Mouse (Mus musculus) stomach, embryonic 16.5 days (tissue): ENCODE measurements around the gene Ccdc180. TPM values are rescaled to one million over a fixed set of nuclear protein-coding genes. Genes with fewer than 3 reads are reported as not detected.

Source experiments
- ATAC-seq: fragments of 200-750 bp; cut with Nextera tagmentation; 2 replicates; pipeline ENCODE4 v1.8.0; 2017; ENCODE audit warnings: moderate number of reproducible peaks, moderate TSS enrichment; ENCODE audit not compliant: insufficient read depth, low FRiP score
- H3K27ac ChIP-seq: fragments of 300-500 bp; sonication (generic); 2 replicates; pipeline ENCODE4 v1.5.1; 2014; ENCODE audit warnings: low read length
- H3K27me3 ChIP-seq: fragments of 300-500 bp; sonication (generic); 2 replicates; pipeline ENCODE4 v1.6.1; 2014; ENCODE audit warnings: low read length, control low read depth, mixed read lengths; ENCODE audit not compliant: control insufficient read depth, insufficient read depth
- H3K36me3 ChIP-seq: fragments of 300-500 bp; sonication (generic); 2 replicates; pipeline ENCODE4 v1.6.1; 2014; ENCODE audit warnings: low read length; ENCODE audit not compliant: control insufficient read depth, insufficient read depth
- H3K4me1 ChIP-seq: fragments of 300-500 bp; sonication (generic); 2 replicates; pipeline ENCODE4 v1.6.1; 2014; ENCODE audit warnings: low read length, control low read depth, mixed read lengths; ENCODE audit not compliant: control insufficient read depth, insufficient read depth
- H3K4me2 ChIP-seq: fragments of 300-500 bp; sonication (generic); 2 replicates; pipeline ENCODE4 v1.6.1; 2014; ENCODE audit warnings: low read depth, low read length, mixed read lengths
- H3K4me3 ChIP-seq: fragments of 300-500 bp; sonication (generic); replicated peaks from 2 replicates; pipeline ENCODE4 v1.5.1; 2014; ENCODE audit warnings: mild to moderate bottlenecking, low read length
- H3K9ac ChIP-seq: fragments of 300-500 bp; sonication (generic); 2 replicates; pipeline ENCODE4 v1.6.1; 2014; ENCODE audit warnings: low read length
- H3K9me3 ChIP-seq: fragments of 300-500 bp; sonication (generic); replicated peaks from 2 replicates; pipeline ENCODE4 v1.6.1; 2016; ENCODE audit warnings: low read length, control low read depth; ENCODE audit not compliant: control insufficient read depth
- WGBS: fragments of 180-500 bp; shearing (Covaris S2); extraction: QIAGEN DNeasy Blood & Tissue Kit; methylation state at CpG from one replicate; pipeline ENCODE4 v1.1.7; 2014; 5-methylcytosine and 5-hydroxymethylcytosine counted together
- polyA plus RNA-seq: library from polyadenylated mRNA; unstranded; fragments of >200 nt; fragmentation: Nextera tagmentation; extraction: Ambion mirVana; gene quantifications from 2 replicates; pipeline ENCODE4 v1.2.1, GENCODE M21; 2015

Ccdc180 gene
- polyA plus RNA-seq, 1 experiment from 2014 or later, result 0.28 TPM

- H3K9ac ChIP-seq, result 0 out of 2 replicates have a peak within 1 kb of the TSS, but pooled peaks have one; percentile 18
- peak within 1 kb of the TSS; percentile 15; the same call in 1 of the 2 replicates for H3K4me3 ChIP-seq
- no peaks in the 10 kb centered on the region for H3K27me3 ChIP-seq
- peak within 1 kb of the TSS; percentile 87 for H3K27ac ChIP-seq
- H3K4me2 ChIP-seq, result peak within 1 kb of the TSS; percentile 36
- 51% methylated on average over 10 of the region's 10 CpGs for WGBS
- no peaks in the 10 kb centered on the region for H3K9me3 ChIP-seq
- peak; percentile 61; the same call in 1 of the 2 replicates for ATAC-seq
- H3K4me1 ChIP-seq, result peaks cover 19% of the 10 kb centered on the region
- H3K36me3 ChIP-seq, result no peaks in the 10 kb centered on the region
These were observed 74.8 kb downstream of the Ccdc180 start, which contains the start of gene Tdrd7 for GRCm38 (mm10) chr4:45964771-45965439. Tdrd7 (plus strand) TSS chr4:45965334.

- peak overlapping the region; percentile 87 for H3K27ac ChIP-seq
- WGBS, result 24% methylated on average over 13 of the region's 13 CpGs
- no peaks in the 10 kb centered on the region for H3K9me3 ChIP-seq
- H3K4me1 ChIP-seq, result peaks cover 19% of the 10 kb centered on the region
- H3K4me3 ChIP-seq, result peak overlapping the region; percentile 15; the same call in 1 of the 2 replicates
- peak overlapping the region; percentile 36 for H3K4me2 ChIP-seq
- peak; percentile 87 for ATAC-seq
- H3K9ac ChIP-seq, result no peak overlapping the region
- H3K27me3 ChIP-seq, result no peaks in the 10 kb centered on the region
- H3K36me3 ChIP-seq, result no peaks in the 10 kb centered on the region
These were observed 75.8 kb downstream of the Ccdc180 start for GRCm38 (mm10) chr4:45965737-45966447.

GRCm38 (mm10) chr4:45966716-45967115 is 76.6 kb downstream of the Ccdc180 start:
- H3K4me3 ChIP-seq, result no peak overlapping the region
- H3K9me3 ChIP-seq, result no peaks in the 10 kb centered on the region
- H3K9ac ChIP-seq, result peak overlapping the region; percentile 6
- no peaks in the 10 kb centered on the region for H3K36me3 ChIP-seq
- H3K27me3 ChIP-seq, result no peaks in the 10 kb centered on the region
- H3K27ac ChIP-seq, result peak overlapping the region; percentile 87
- peaks cover 19% of the 10 kb centered on the region for H3K4me1 ChIP-seq
- ATAC-seq, result no peak
- WGBS, result 26% methylated on average over 6 of the region's 6 CpGs
- H3K4me2 ChIP-seq, result peak overlapping the region; percentile 23; the same call in 1 of the 2 replicates

GRCm38 (mm10) chr4:45967479-45968341 is 77.6 kb downstream of the Ccdc180 start:
- no peak overlapping the region for H3K9ac ChIP-seq
- H3K36me3 ChIP-seq, result no peaks in the 10 kb centered on the region
- peak overlapping the region; percentile 87 for H3K27ac ChIP-seq
- H3K9me3 ChIP-seq, result no peaks in the 10 kb centered on the region
- no peak overlapping the region for H3K4me3 ChIP-seq
- WGBS, result 50% methylated on average over 9 of the region's 9 CpGs
- no peak overlapping the region for H3K4me2 ChIP-seq
- no peaks in the 10 kb centered on the region for H3K27me3 ChIP-seq
- peaks cover 19% of the 10 kb centered on the region for H3K4me1 ChIP-seq
- ATAC-seq, result no peak

GRCm38 (mm10) chr4:45969051-45969450 is 78.9 kb downstream of the Ccdc180 start:
- Histone ChIP-seq H3K36me3 (no peaks in the 10 kb centered on the region), H3K27ac (no peak overlapping the region), H3K9me3 (no peaks in the 10 kb centered on the region), H3K9ac (no peak overlapping the region), H3K4me3 (no peak overlapping the region), H3K4me2 (no peak overlapping the region), H3K4me1 (peaks cover 28% of the 10 kb centered on the region), H3K27me3 (no peaks in the 10 kb centered on the region)
- no peak for ATAC-seq
- WGBS, result 60% methylated on average over 2 of the region's 2 CpGs

- 65% methylated on average over 7 of the region's 7 CpGs for WGBS
- H3K4me2 ChIP-seq, result no peak overlapping the region
- no peaks in the 10 kb centered on the region for H3K36me3 ChIP-seq
- no peak overlapping the region for H3K27ac ChIP-seq
- H3K9me3 ChIP-seq, result no peaks in the 10 kb centered on the region
- H3K27me3 ChIP-seq, result no peaks in the 10 kb centered on the region
- peaks cover 26% of the 10 kb centered on the region for H3K4me1 ChIP-seq
- H3K4me3 ChIP-seq, result no peak overlapping the region
- H3K9ac ChIP-seq, result no peak overlapping the region
- no peak for ATAC-seq
These were observed 80.0 kb downstream of the Ccdc180 start for GRCm38 (mm10) chr4:45970048-45970560.

GRCm38 (mm10) chr4:45971806-45972447 is 81.8 kb downstream of the Ccdc180 start:
- no peaks in the 10 kb centered on the region for H3K27me3 ChIP-seq
- peak; percentile 99 for ATAC-seq
- peaks cover 13% of the 10 kb centered on the region for H3K4me1 ChIP-seq
- no peaks in the 10 kb centered on the region for H3K36me3 ChIP-seq
- peak overlapping the region; percentile 80 for H3K9ac ChIP-seq
- H3K4me3 ChIP-seq, result peak overlapping the region; percentile 87
- WGBS, result 2% methylated on average over 42 of the region's 51 CpGs
- peak overlapping the region; percentile 50 for H3K27ac ChIP-seq
- no peaks in the 10 kb centered on the region for H3K9me3 ChIP-seq
- H3K4me2 ChIP-seq, result peak overlapping the region; percentile 91

- peaks cover 13% of the 10 kb centered on the region for H3K4me1 ChIP-seq
- H3K36me3 ChIP-seq, result no peaks in the 10 kb centered on the region
- ATAC-seq, result peak; percentile 79
- H3K27me3 ChIP-seq, result no peaks in the 10 kb centered on the region
- H3K9ac ChIP-seq, result peak overlapping the region; percentile 80
- WGBS, result 0% methylated on average over 40 of the region's 53 CpGs
- H3K27ac ChIP-seq, result peak overlapping the region; percentile 50
- H3K4me2 ChIP-seq, result peak overlapping the region; percentile 91
- peak overlapping the region; percentile 87 for H3K4me3 ChIP-seq
- H3K9me3 ChIP-seq, result no peaks in the 10 kb centered on the region
These were observed 82.3 kb downstream of the Ccdc180 start for GRCm38 (mm10) chr4:45972448-45972854.
